Mouse (Mus musculus): Measurements from ENCODE around the gene Mtus2.

Mtus2 gene

DNA sequence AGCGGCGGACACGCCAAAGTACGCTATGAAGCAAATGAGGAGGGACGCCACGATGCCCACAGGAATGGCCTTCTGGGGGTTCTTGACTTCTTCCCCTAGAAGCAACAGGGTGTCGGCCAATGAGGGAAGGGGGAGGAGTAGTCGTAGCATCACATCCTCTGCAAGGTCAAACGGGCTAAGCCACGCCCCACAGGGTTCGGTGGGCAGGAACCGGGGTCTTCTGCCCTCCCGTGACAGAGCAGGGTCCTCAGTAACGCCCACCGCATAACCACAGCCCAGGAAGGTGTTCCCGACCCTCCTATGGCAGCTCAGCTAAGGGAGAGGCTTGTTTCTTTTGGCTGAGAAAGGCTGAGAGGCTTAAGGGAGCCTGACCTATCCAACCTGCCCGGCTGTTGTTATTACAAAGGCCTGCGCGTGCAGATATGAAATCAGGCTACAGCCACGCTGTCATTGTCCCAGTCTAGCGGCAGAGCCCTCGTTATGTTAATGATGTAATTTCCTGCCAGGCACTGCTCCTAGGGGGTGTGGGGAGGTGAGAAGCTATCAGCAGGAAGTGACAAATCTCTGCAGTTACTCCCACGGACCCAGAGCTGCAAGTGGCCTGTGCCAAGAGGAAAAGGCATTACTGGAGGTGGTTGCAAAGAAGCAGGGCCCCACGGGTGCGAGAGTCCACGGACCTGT lies 385.1 kb downstream of the Mtus2 start:
- TF ChIP-seq GATA4 (IDR thresholded peaks at IDR 0.05; ENCODE audit: insufficient replicate concordance, low read length) = peak; percentile 93; the same call in 1 of the 2 replicates

DNA sequence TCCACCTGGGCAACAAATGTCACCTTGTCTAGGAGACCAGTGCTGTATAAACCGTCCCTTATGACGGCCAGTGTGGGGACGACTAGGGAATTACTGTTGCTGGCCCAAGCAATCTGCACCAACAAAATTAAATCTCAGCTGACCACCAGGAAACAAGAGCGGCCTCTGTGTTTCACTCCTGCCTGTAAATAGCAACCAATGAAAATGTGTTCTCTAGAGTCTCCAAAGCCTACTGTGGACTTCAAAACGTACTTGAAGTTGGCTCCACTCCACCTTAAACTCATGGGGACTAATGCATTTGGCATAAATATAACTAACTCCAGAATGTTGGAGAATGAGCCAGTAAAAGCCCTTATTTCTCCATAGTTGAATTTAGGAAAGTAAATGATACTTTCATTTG lies 387.3 kb downstream of the Mtus2 start:
- no peak for TF ChIP-seq GATA4 (IDR thresholded peaks at IDR 0.05; ENCODE audit: insufficient replicate concordance, low read length)

DNA sequence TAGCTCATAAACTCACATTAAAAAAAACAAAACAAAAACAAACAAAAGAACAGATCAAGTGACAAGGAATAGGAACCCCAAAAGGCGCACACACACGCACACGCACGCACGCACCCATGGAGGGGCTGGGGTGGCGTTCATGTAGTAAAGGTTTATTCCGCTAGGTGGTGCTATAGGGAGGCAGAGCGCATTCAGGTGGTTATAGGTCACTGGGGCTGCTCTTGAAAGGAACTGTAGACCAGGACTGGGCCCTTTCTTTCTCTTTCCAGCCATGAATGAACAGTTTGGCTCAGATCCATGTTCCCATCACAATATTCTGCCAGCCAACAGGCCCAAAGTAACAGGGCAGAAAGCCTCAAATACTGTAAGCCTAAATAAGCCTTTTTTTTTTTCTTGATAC lies 389.4 kb downstream of the Mtus2 start:
- no peak for TF ChIP-seq GATA4 (IDR thresholded peaks at IDR 0.05; ENCODE audit: insufficient replicate concordance, low read length)

DNA sequence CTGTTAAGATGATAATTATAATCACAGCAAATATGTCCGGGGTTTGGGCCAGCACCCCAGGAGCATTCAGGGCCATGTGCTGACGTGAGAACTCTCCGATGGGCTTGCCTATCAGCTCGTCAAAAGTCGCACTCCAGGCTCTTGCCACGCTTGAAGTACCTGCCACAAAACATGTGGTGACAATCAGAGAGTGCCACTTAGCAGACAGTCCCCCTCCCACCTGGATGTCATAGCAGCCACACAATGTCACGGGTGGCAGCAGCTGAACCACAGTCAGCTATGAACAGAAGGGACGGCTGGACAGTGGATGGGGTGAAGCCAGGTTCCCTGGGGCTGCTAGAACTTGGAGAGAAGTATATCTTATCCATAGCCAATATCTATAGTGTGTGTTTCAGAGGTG lies 391.0 kb downstream of the Mtus2 start:
- TF ChIP-seq GATA4 (IDR thresholded peaks at IDR 0.05; ENCODE audit: insufficient replicate concordance, low read length) = no peak

DNA sequence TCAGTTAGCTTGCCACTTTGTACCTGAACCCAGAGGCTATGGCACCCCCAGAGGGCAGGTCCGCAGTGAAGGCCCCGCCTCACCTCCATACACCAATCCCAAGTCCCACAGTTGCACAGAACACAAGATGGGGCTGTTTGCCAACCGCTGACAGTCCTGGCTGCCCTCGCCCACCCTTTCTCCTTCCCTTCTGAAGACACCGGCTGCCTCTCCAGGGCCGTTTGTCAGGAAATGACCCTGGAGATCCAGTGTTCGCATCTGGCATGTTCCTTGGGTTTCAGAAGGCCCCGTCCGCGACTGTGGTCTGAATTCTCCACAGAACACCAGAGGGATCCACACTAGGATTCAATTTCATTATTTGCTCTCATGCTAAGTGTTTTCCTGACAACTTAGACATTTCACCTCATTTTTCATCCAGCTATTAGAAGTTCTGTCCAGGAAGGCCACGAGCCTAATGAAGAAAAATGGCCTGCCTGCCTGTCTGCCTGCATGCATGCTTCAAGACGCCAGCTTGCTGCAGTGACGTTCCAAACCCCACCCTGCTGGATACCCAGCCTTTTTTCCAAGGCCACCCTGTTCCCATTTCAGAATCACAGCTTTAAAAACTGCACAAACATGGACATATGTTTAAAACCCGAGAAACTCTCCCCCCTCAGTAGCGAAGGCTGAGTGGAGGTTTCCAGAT lies 392.3 kb downstream of the Mtus2 start:
- TF ChIP-seq GATA4 (IDR thresholded peaks at IDR 0.05; ENCODE audit: insufficient replicate concordance, low read length) = no peak

DNA sequence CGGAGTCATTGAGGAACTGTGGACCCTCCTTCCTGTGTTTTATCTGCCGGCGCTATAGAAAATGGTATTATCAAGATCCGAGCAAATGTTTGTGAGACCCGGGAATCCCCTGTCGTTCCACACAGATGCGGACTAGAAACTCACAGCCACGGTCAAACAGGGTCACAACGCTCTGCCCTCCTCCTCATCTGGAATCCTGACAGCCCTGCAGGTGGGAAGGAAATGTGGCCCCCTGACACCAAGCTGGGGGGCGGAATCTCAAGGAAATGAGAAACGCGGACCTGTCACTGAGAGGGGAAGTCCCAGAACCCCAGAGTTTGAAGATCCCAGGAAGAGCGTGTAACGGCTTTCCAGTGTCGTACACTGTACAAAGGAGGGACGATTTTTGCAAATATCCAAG lies 396.3 kb downstream of the Mtus2 start:
- TF ChIP-seq GATA4 (IDR thresholded peaks at IDR 0.05; ENCODE audit: insufficient replicate concordance, low read length) = no peak

DNA sequence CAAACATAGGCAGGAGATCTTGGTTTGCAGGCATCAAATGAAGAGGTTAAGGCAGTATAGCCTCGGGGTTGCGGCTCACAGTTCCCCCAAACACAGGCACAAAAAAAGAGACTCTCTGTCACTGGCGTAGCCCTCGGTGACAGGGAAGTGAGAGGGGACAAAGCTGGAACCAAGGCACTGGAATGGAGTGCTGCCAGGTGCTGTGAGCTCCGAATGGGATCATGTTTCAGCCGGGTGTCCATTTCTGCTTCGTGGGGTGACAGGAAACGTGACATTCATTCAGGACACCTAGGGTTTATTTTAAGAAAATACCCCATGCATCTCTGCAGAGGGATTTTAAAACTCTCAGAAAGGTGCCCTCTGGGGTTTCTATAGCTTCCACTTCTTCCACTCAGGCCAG lies 397.4 kb downstream of the Mtus2 start:
- TF ChIP-seq GATA4 (IDR thresholded peaks at IDR 0.05; ENCODE audit: insufficient replicate concordance, low read length) = no peak

DNA sequence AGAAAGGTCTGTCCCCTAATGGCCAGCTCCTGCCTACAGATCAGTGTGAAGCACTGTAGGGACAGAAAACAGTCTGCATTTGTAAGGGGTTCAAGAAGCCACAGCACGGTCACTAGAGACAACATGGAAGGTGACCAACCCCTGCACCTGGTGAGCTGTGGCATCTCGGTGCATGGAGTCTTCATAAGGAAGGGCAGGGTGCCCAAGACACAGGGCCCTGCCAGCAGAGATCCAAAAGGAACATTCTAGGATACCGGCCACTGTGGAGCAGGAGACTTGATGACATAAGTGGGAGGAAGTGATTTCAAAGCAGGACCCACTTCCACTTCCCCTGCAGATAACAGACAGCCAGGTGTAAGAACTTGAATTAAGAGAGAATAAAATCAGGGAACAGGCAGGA lies 398.7 kb downstream of the Mtus2 start:
- TF ChIP-seq GATA4 (IDR thresholded peaks at IDR 0.05; ENCODE audit: insufficient replicate concordance, low read length) = no peak

DNA sequence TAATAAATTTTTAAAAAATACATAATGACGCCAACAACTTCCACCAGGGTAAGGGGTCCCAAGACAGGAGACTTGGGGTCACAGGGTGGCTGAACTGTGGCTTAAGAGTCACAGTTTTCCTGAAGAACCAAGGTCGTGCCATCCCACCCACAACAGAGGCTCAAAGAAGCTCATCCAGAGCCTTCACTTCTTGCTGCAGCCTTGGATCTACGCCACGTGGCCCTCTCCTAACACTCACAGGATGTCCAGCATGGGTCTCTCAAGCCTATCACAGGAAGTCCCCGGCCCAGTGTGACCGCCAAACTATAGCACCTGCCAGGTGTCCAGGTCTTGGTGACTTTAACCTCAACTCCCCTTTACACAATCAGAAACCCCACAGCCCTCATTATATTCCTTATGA lies 400.0 kb downstream of the Mtus2 start:
- no peak for TF ChIP-seq GATA4 (IDR thresholded peaks at IDR 0.05; ENCODE audit: insufficient replicate concordance, low read length)

DNA sequence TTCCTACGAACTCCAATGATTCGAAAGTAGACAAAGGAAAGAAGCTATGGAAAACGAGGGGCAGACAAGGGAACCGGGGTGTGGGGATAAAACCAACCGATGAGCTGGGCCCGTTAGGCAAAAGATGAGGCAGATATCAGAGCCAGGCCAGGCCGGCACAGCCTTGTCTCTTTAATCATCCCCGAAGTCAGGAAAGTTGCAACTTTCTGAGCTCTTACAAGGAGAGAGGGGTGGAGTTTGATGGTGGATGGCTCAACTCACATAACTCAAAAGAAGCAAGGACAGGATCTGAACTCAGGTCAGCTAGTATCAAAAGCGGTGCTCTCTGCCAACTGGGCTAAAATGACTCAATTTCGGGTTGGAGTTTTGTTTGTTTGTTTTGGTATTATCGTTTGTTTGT lies 402.0 kb downstream of the Mtus2 start:
- TF ChIP-seq GATA4 (IDR thresholded peaks at IDR 0.05; ENCODE audit: insufficient replicate concordance, low read length) = no peak

DNA sequence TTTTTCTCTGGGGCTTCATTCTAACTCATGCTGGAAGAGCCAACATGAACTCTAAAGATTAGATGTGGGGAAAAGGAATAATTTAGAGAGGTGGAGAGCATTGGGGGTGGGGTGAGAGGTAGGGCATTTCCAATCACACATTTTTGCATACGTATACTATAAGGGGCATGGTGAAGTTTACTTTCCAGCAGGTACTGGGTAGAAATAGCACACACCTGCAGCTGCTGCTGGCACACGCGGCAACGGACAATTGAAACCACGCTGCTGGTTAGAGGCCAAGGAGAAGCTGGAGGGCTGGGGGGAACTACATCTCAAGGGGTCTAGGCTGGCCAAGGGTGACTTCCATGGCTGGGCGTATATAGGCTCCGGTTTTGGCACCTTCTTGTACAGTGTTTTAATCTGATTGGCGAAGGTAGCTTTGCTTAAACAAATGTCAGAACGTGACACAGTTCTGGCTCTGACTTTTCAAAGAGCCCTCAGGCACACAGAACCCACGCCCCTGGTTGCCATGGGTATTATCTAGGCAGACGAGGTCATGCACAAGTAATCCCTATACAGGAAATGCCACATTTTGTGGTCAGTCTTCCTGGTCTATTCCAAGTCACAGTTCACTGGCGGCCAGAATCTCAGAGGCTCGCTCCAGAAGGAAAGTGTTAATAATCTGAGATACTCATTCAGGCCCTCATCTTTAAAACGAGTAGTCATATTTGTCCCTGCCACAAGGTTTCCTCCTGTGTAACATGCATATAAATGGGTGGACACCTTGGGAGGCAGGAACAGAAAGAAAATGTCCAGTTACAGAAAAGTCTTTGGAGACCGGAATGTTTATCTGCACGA lies 404.0 kb downstream of the Mtus2 start:
- peak; percentile 69; the same call in 1 of the 2 replicates for TF ChIP-seq GATA4 (IDR thresholded peaks at IDR 0.05; ENCODE audit: insufficient replicate concordance, low read length)

DNA sequence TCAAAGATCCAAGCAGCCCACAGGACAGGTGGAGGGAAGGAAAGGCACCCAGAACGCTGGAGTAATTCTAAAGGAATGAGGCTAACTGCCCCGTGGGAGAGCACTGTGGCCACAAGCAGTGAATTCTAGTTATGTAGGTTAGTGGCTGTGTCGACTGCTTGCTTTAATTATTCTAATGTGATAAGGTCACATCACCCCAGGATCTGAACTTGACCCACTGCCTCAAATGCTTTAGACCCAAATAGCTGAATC lies 404.6 kb downstream of the Mtus2 start:
- no peak for TF ChIP-seq GATA4 (IDR thresholded peaks at IDR 0.05; ENCODE audit: insufficient replicate concordance, low read length)

DNA sequence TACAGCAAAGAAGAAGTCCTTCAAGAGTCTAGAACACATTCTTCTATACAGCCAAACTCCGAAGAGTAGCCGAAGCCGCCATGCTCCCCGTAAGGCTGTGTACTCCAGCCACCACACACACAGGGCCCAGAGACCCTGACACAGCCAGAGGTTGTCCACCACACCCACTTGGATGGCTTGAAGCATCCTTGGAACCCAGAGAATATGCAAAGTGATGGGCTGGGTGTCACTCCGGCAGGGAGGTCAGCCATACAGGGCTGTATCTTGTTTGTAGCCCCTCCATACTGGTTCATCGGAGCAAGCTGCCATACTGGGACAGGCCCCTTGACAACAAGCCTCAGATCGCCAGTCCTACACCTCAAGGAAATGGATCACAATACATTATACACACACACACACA lies 405.2 kb downstream of the Mtus2 start:
- TF ChIP-seq GATA4 (IDR thresholded peaks at IDR 0.05; ENCODE audit: insufficient replicate concordance, low read length) = no peak

DNA sequence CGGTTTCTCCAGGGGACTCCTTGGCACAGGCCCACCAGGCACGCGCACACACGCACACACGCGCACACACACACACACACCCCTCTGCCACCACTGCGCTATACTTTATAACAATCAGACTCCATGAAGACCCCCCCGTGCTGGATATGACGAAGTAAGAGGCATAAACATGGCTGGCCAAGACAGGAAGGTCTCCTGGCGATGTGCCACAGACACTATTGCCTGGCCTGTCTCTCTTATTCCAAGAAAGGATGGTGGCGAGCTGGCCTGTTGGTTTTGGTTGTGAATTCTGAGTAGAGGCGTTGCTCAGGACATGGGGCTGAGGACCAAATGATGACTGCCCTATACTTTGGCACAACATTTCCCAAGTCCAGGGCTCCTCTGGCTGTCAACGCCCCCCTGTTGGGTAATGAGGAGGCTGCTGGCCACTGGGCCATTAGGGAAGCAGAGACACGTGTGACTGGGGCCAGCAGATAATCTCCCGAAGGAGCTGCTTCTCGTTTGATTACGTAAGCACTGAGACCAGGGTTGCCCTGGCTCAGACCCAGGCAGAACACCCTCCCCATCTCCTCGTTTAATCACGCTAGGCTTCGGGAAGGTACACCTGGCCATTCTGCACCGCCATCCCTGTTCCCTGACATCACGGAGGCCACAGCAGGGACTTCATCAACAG lies 406.5 kb downstream of the Mtus2 start:
- no peak for TF ChIP-seq GATA4 (IDR thresholded peaks at IDR 0.05; ENCODE audit: insufficient replicate concordance, low read length)
